Comparison of ENCODE assay signal across 14 mouse cellular contexts in the genomic region with DNA sequence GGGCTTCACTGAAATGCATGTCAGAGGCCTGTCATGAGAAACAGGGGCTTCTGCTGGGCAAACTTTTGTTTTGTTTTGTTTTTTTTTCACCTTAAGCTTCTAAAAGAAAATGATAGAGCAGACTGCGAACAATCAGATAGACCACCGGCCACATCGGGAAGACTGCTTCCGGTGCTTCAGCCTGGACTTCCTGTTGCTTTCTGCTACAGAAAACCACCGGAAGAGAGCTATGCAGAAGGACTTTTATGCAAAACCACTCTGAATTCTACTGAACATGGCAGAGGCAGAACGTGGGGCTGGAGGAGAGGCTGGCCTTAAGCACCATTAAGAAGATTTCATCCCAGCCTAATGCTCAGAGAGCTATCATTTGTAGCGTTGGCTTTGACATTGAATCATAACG.
DNase-seq lines count a peak whose midpoint lies in the region; ATAC-seq and TF ChIP-seq lines count a peak whose summit lies in the region.
"Had no signal": no experiment of that assay in that cellular context is flagged by ENCODE, and none has a peak within 500 bp of the region (broad histone marks: within the 10 kb centered on the region; RNA-seq: fewer than 3 reads in every experiment).

No protein-coding gene starts in this region.

- 60% methylated on average over 8 of the region's 8 CpGs for WGBS in lung, embryonic 14.5 days

- no peaks in the 10 kb centered on the region for H3K27me3 ChIP-seq in lung, embryonic 14.5 days (ENCODE audit: insufficient read depth, low read length)
- H3K27me3 ChIP-seq: hindbrain, embryonic 12.5 days; intestine, embryonic 15.5 days; midbrain, embryonic 13.5 days had no signal

- no peak for ATAC-seq in lung, embryonic 14.5 days (ENCODE audit: insufficient read depth)
- peak; percentile 77 for ATAC-seq in granulocyte monocyte progenitor cell, adult 5-6 weeks (replicated peaks; ENCODE audit: poor library complexity, severe bottlenecking)
- ATAC-seq: intestine, embryonic 15.5 days; midbrain, embryonic 13.5 days had no signal

- peak; percentile 32 for DNase-seq in lung, embryonic 14.5 days
- no peak for DNase-seq in lung, postnatal 14 days
- peak; percentile 18 for DNase-seq in naive thymus-derived CD4-positive, alpha-beta T cell, adult 2 months (ENCODE audit: low read depth)
- DNase-seq in frontal cortex, postnatal 10 days (ENCODE audit: low spot score in 2 of 2) = no peak
- no peak for DNase-seq in cerebellum, postnatal 25 days
- no peak for DNase-seq in right cerebral cortex, postnatal 4 days
- DNase-seq: adrenal gland, postnatal 14 days; layer of hippocampus, postnatal 36 days had no signal

- H3K36me3 ChIP-seq in lung, embryonic 14.5 days (ENCODE audit: insufficient read depth) = no peaks in the 10 kb centered on the region
- H3K36me3 ChIP-seq: hindbrain, embryonic 12.5 days; intestine, embryonic 15.5 days had no signal

- H3K4me3 ChIP-seq in lung, embryonic 14.5 days (ENCODE audit: low read depth, low read length) = no peak overlapping the region
- H3K4me3 ChIP-seq: hindbrain, embryonic 12.5 days; intestine, embryonic 15.5 days; midbrain, embryonic 13.5 days; myocyte had no signal

- no peaks in the 10 kb centered on the region for H3K4me1 ChIP-seq in lung, embryonic 14.5 days (ENCODE audit: insufficient read depth)
- H3K4me1 ChIP-seq: hindbrain, embryonic 12.5 days; intestine, embryonic 15.5 days had no signal

- no peak overlapping the region for H3K4me2 ChIP-seq in lung, embryonic 14.5 days
- H3K4me2 ChIP-seq: hindbrain, embryonic 12.5 days; intestine, embryonic 15.5 days; midbrain, embryonic 13.5 days had no signal

- no peak overlapping the region for H3K27ac ChIP-seq in lung, embryonic 14.5 days (ENCODE audit: low read depth)
- H3K27ac ChIP-seq: hindbrain, embryonic 12.5 days; intestine, embryonic 15.5 days; liver, embryonic 14.5 days; midbrain, embryonic 13.5 days had no signal

- TF ChIP-seq CTCF in lung, embryonic 14.5 days (IDR thresholded peaks at IDR 0.05; ENCODE audit: low read depth) = no peak

- H3K9me3 ChIP-seq in lung, embryonic 14.5 days (ENCODE audit: low read depth, low read length) = no peaks in the 10 kb centered on the region
- H3K9me3 ChIP-seq: hindbrain, embryonic 12.5 days; intestine, embryonic 15.5 days; midbrain, embryonic 13.5 days had no signal

- no peak overlapping the region for H3K9ac ChIP-seq in lung, embryonic 14.5 days
- H3K9ac ChIP-seq: hindbrain, embryonic 12.5 days; intestine, embryonic 15.5 days; liver, embryonic 14.5 days; midbrain, embryonic 13.5 days had no signal

Comparison
In these comparisons a context has a peak if more than half of its experiments do, and no peak if none do; other contexts are left out.
1. DNase-seq: peak in lung, embryonic 14.5 days (single experiment) and naive thymus-derived CD4-positive, alpha-beta T cell, adult 2 months (single experiment); none in lung, postnatal 14 days (single experiment), frontal cortex, postnatal 10 days (0 of 2), cerebellum, postnatal 25 days (0 of 2) and right cerebral cortex, postnatal 4 days (single experiment).